Mouse (Mus musculus) gastrocnemius, adult 18-20 months (tissue): ENCODE data around the gene Itsn1. TPM values are rescaled to one million over a fixed set of nuclear protein-coding genes. Genes with fewer than 3 reads are reported as not detected.

Experiments
- DNase-seq: peaks from one replicate; pipeline ENCODE4 v3.0.0; 2021; ENCODE audit warnings: low spot score
- total RNA-seq, 2 experiments: library from RNA; stranded (reverse); gene quantifications; 2 replicates each; pipeline ENCODE4 v1.2.3; 2021

Itsn1 gene
- total RNA-seq, 2 experiments from 2014 or later = 62.8 to 63.5 TPM

DNA sequence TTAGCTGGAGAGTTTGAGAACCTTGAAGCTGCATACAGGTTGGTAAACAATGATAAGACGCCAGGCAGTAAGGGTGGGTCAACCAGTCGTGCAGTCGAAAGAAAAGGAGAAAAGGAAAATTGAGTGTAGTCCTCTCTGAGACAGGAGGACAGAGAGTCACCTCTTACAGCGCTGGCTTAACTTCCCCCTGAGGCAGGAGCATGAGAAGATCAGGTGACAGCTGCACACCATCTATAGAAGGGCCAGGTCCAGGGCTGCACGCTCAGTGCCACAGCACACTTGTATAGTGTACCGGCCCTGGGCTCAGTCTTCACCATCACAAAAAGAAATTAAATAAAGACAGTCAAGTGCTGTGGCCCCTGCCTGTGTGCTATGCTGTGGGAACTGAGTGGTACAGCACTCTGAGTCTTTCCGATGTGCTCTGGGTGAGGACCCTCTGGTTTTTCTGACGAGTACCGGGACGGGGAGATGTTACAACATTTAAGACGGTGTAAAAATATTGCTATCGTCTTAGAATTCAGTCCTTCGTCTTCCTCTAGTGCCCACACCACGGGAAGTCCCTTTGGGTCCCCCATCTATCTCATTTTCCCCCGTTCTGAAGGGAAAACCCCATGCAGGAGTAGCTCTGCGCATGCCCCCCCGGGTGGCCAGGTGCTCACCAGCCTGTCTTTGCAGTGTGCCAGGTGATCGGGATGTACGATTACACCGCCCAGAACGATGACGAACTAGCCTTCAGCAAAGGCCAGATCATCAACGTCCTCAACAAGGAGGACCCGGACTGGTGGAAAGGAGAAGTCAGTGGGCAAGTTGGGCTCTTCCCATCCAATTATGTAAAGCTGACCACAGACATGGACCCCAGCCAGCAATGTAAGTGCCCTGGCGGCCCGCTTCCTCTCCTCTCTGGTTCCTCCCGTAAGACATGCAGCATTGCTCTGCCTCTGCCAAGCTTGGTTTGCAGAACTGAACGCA lies 140.1 kb downstream of the Itsn1 start:
- DNase-seq = peak; percentile 47

DNA sequence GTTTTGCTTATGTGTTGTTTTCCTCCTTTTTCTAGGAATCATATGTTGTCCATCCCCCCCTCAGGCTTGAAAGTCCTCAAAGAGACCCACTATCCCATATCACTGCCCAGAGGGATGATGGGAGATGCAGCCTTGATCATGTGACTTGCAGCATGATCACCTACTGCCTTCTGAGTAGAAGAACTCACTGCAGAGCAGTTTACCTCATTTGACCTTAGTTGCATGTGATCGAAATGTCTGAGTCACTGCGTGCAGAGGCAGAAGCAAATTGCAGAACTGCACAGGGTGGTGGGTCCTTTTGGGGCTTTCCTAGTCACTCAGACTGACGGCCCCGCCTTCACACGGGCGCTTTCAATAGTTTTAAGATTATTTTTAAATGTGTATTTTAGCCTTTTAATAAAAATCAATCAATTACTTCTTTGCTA lies 141.1 kb downstream of the Itsn1 start:
- no peak for DNase-seq

DNA sequence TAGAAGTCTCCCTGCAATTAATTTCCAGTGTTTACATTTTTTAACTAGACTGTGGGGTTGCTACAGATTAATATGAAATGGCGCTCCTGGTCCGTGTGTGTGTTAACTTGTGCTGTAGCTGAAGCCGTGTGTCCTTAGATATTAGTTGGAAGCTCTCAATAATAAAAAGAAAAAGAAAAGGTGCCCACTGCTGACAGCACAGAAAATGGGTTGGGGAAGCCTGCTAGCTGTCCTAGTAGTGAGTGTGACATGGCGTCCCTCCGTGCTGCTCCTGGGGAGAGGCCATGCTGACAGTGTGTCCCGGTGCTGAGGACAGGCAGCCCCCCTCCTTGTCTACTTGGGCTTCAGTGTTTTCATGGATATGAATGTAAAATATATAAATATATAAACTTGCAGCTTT lies 142.1 kb downstream of the Itsn1 start:
- DNase-seq = no peak

DNA sequence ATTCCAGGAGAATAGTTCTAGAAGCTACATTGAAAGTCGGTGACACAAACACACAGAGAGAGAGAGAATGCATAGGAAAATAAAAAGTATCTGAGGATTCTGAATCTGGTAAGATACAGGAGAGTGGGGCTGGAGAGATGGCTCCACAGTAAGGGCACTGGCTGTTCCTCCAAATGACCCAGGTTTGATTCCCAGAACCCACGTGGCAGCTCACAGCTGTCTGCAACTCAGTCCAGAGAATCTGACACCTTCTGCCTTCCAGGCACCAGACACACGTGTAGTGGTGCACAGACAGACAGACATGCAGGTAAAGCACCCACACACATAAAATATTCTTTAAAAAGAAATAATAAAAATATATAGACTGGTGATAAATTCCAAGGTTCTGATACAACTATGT lies 144.6 kb downstream of the Itsn1 start:
- peak; percentile 55 for DNase-seq

DNA sequence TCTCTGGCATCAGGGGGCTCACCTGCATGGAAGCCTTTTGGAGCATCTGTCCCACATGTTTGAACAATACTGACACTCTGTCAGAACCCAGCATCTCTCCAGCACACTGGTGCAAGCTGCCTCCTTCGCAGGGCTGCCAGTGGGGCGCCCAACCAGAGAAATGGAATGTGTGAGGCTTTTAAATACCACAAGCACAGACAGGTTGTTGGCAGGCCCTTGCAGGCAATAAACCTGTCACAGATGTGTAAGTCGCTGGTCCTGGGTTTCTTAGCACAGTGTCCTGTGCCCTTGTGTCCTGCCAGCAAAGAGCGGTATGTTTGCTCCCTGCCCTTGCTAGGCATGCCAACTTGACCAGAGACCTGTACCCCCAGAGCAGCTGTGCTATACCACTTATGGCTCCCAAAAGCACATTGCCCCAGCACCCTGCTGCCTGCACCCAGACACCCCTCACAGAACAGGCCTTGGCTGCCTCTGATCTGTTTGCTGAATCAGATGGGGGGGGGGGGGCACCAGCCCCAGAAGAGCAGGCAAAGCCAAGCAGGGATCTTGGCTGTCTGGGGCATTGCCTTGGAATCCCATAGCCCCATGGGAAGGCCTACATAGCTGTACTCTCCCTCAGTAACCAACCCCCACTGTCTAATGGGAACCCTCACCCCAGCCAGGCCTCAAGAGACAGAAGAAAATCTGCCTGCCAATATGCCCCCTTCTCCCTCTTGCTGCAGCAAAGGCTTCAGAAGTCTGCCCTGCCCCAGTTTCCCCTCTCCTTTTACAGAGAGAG lies 146.7 kb downstream of the Itsn1 start:
- peak; percentile 80 for DNase-seq

DNA sequence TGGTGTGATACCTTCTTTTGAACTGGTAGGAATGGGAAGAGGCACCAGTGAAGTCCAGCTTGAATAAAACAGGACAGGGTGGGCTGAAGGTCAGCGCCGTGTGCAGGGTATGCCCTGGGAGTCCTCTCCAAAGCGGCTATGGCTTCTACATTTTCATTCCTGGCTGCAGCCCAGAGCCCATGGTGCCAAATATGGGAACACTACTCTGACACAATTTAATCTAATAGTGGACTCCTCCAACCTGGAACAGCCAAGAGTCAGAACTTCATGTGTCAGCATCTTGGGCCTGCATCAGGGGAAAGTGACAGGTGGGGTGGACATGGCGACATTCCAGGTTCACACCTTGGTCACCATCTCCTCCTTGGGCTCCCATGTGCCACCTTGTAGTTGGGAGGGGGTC lies 147.4 kb downstream of the Itsn1 start:
- DNase-seq = peak; percentile 59

DNA sequence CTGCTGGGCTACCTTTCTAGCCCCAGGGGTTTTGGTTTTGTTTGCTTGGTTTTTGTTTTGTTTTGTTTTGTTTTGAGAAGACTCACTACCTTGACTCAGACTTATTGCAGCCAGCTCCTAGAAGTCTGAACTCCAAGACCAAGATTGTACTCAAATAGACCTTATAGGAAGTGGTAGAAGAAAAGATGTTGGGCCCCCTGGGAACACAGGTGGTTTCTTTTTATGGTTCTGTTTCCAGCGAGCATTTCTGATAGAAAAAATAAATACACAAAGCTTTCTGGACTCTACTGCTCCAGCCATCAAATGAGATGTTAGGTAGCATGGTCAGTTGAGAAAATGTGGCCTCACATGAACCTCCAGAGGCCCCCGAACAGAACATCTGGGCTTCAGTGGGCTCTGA lies 150.0 kb downstream of the Itsn1 start:
- no peak for DNase-seq

DNA sequence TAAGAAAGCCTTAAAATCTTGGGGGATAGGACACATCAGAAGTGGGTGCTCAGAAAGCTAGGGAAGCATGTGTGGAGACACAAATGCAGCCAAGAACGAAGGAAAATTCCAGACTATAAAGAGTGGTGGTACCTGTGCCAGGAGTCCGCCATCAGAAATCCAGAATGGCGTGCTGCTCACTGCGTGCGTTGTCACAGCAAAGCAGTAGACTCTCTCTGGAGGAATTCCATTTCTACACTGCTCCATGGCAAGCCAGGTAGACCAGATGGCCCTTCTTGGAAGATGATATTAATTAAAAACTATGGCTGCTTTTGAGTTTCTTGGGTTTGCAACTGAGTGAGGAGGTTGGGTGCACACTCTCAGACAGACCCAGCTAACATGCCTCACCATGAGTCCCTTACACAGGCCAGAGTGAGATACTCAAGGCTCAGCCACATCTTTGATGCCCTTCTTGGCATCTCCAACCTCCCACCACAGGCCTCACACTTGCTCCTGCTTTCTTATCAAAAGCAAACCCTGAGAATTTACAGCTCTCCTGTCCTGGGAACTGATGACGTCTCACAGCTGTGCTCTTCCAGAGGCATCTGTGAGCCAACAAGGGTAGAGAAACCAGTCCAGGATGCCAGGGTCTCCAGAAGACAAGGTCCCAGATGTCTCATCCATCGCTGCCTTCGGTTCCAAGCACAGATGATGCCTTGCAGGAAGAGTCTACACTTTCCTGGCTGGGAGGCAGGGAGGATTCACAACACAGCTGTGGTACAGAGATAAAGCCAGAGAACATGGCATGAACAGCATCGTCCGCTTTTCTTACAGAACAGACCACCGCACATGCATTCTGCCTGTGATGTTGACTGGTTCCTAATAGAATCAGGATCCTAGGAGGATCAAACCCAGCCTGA lies 152.0 kb downstream of the Itsn1 start:
- no peak for DNase-seq

DNA sequence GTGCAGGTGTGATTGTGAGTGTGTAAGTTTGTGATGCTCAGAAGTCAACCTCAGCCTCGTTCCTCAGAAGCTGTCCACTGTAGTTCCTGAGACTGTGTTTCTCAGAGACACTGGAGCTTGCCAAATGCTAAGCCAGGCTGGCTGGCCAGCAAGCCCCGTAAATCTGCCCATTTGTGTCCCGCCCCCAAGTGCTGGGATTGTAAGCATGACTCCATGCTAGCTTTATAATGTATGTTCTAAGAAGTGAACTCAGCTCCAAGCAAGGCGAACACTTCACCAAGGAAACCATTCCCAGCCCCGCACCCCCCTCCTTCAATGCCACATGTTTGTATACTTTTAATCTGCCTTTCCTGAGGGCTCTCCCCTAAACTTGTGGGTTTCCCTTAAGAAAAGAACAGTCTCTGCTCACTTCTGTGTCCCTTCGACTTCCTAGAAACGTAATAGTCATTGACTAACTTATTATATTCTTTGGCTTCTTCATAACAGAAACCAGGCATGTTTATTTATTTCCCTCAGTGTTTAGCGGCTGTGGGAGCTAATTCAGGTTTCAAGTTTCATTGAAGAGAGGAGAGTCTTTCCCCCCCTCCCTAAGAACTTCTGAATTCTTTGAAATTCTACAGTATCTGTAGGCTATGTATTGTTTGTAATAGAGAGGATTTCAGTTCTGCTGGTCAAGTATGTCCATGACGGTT lies 153.2 kb downstream of the Itsn1 start:
- DNase-seq = no peak

DNA sequence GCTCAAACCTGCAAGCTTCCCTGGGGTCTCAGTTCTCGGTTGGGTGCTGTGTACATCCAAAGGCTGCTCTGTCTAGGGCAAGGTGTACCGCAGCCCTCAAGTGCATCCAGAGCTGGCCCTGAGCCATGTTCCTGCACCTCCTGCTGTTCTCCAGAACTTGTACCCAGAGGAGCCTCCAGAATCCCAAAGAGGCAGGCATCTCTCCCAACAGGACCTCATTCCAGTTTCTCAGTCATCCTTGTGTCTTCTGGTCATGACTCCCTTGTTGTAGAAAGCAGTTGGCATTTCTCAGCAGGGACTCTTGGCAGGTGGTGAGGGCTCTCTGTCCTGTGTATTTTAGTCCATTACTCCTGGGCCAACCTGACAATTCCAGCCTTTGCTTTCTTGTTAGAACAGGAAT lies 154.6 kb downstream of the Itsn1 start:
- no peak for DNase-seq

DNA sequence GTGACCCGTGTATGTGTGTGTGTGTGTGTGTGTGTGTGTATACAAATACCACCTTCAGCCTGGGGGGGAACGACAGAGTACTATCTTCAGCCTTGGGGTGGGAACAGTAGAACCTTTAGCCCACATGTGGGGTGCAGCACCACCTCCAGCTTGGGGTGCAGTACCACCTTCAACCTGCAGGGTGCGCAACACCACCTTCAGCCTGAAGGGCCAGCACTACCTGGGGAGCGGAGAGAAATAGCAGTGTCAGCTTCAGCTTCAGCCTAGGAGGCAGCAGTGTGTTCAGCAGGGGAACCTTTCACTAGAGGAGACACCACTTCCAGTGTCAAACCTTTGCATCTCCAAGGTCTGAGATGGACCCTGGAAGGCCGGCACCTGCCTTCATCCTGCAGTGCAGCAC lies 155.1 kb downstream of the Itsn1 start:
- no peak for DNase-seq

DNA sequence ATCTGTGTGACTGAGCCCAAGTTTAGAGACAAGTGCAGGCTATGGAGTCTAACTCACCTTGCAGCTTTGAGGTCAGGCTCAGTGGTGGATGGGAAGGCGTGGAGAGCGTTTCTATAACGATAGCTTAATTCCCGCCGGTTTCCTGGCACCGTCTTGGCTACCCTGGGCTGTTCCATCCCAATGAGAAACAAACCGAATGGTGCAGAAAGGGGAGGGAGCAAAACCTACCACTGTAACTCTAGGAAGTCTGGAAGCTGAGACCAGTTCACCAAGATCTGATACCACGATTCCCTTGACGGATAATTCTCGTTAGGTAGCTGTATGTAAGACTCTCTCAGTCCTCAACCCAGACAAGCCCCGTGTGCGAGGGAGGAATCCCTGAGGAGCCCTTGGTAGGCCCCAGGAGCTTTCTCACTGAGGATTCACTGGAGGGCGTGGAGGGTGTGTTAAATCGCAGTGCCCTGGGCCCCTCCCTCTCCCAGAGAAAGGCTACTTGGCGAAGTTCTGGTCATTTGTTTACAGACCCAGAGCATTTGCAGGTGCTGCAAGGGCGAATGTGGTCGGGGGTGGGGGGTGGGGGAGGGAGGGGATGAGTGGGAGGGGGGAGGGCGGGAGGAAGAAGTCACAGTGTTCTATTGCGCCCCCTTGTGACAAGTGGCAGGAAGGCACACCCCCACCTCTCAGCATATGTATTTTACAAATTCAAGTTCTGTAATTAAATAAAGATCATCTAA lies 156.5 kb downstream of the Itsn1 start:
- DNase-seq = no peak

DNA sequence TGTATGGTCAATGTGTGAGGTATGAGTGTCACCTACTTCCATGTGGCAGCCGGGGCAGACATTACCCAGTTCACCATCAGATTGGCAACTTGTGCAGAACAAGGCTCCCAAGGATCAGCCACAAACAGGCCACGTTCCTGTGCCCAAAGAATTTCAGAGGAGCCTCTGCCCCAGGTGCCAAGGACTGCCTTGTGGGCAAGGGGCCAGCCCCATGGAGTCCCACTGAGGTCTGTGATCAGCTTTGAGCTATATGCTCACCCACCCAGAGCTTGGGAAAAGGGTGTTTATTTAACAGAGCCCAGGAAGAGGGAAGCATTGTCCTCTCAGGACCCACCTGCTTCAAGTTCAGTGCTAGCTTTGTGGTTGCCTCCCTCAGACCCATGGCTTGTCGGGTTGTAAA lies 159.3 kb downstream of the Itsn1 start:
- no peak for DNase-seq

DNA sequence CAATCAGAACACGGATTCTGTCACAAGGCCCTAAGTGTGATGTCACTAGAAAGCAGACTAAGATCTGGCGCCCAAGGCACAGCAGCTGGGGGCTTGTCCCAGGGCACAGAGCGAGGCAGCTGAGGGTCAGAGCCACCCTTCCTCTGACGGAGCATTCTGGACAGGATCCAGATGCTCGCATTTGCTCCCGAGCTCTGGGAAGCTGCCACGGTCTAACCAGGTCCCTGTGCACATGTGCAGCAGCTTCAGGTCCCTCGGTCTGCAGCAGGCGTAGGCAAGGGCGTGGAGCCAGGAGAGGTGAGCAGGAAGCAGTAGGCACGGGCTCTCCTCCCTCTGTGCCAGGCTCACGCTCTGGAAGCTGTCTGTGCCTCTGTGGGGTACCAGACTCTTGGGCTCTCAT lies 160.8 kb downstream of the Itsn1 start:
- no peak for DNase-seq

DNA sequence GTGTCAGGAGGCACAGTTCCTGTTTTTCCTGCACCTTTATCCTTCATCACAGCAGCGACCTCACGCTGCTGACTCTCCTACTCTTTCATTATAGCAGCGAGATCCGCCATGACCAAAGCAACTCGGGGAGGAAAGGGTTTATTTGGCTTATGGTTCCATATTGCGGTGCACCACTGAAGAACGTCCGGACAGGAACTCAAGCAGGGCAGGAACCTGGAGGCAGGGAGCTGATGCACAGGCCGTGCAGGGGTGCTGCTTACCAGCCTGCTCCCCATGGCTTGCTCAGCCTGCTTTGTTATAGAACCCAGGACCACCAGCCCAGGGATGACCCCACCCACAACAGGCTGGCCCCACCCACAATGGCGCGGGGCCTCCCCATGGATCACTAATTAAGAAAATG lies 162.1 kb downstream of the Itsn1 start:
- no peak for DNase-seq

DNA sequence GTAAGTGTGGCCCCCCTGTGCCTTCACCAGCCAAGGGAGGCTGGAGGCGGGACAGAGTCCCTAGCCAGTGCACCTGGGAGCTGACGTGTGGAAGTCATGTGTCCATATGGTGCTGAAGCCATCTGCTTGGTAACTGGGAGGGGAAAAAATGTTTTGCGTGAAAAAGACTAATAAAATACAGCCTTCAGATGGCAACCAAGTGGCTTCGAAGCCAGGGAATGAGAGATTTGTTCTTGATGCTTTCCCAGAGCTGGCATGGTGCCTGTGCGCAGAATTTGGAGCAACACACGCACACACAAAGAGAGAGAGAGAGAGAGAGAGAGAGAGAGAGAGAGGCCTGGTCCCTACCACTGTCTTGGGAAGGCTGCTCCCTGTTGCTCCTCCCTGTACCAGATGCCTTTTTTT lies 167.3 kb downstream of the Itsn1 start:
- no peak for DNase-seq

DNA sequence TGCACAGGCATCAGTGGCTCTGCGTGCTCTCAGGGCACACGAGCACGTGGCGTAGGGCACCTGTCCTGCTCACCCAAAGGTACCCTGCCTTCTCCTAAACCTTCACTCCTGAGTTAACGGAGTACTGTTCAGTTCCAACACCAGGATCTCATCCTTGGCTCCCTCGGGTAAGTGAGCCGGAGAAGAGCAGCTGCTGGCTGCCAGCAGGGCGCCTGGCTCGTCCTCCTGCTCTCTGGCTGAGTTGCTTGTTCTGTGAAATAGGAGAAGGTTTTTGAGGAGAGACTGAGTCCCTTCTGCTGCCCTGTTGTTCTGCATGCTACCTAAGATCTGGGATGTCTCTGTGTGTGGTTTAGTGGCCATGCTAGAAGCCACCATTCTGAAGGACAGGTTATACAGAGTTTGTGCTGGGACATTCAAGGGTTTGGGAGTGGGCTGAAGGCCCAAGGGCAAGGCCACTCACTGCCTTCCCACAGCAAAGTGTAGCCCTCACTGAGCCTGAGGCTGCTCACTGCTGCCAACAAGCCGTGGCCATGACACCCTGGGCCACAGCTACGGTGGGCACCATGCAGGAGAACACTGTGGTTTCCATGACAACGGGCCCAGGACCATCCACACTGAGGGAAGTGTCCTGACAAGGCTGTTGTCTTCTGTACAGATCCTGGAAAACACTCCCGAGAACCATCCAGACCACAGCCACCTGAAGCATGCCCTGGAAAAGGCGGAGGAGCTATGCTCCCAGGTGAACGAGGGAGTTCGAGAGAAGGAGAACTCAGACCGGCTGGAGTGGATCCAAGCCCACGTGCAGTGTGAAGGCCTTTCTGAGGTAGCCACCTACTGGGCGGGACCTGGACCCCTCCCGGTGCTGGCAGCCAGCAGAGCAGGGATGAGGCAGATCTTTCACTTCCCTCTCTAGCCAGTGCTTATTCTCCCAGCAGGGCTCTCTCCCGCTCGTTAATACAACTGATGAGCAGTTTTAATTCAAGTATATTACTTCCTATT lies 170.1 kb downstream of the Itsn1 start:
- DNase-seq = peak; percentile 72

DNA sequence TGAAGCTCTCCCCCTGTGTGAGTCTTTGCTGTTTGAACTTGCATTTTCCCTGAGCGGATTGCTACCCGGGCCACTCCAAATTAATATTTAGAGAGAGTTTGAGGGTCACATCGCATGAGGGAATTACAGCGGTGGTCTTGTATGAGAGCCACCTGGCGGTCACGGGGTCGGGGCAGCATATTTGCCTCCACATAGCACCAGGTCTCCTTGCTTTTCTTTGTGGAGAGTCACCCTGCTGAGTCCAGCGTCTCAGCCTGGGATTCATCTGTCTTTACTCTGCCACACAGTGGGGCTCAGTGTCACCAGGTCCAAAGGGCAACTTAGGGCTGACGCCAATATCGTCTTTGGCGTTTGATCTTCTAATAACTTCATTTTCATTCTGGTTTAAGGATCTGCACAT lies 171.2 kb downstream of the Itsn1 start:
- DNase-seq = no peak
